Mouse (Mus musculus): Measurements from ENCODE around the gene Cnnm1. TPM values are rescaled to one million over a fixed set of nuclear protein-coding genes. Genes with fewer than 3 reads are reported as not detected.
"Not testable (repeated sequence)": the region's sequence is repeated elsewhere in the genome, so short reads cannot be mapped to it uniquely, and the experiment has no call there.

Gene Cnnm1
- polyA plus RNA-seq, 1 experiment from 2014 or later, result 0.34 TPM

GRCm38 (mm10) chr19:43498874-43499273 is 58.6 kb downstream of the Cnnm1 start:
- Histone ChIP-seq H3K9me3 (no peaks in the 10 kb centered on the region), H3K36me3 (peaks cover 52% of the 10 kb centered on the region), H3K27me3 (ENCODE audit: insufficient read depth, poor library complexity, severe bottlenecking) (peaks cover 15% of the 10 kb centered on the region), H3K4me1 (replicated peaks) (peaks cover 17% of the 10 kb centered on the region), H3K27ac (no peak overlapping the region), H3K4me3 (no peak overlapping the region)
- 88% methylated on average over 7 of the region's 7 CpGs for WGBS
- DNase-seq (ENCODE audit: low spot score), result no peak

- H3K27ac ChIP-seq, result no peak overlapping the region
- H3K27me3 ChIP-seq (ENCODE audit: insufficient read depth, poor library complexity, severe bottlenecking), result no peaks in the 10 kb centered on the region
- H3K4me1 ChIP-seq (replicated peaks), result no peaks in the 10 kb centered on the region
- no peak for DNase-seq (ENCODE audit: low spot score)
- WGBS, result 84% methylated on average over 11 of the region's 11 CpGs
- H3K36me3 ChIP-seq, result peaks cover 88% of the 10 kb centered on the region
- H3K4me3 ChIP-seq, result no peak overlapping the region
- no peaks in the 10 kb centered on the region for H3K9me3 ChIP-seq
Measured at GRCm38 (mm10) chr19:43502630-43503029, 62.4 kb downstream of the Cnnm1 start.

GRCm38 (mm10) chr19:43503593-43503992 is 63.4 kb downstream of the Cnnm1 start:
- 88% methylated on average over 9 of the region's 9 CpGs for WGBS
- DNase-seq (ENCODE audit: low spot score); H3K4me3 ChIP-seq: not testable (repeated sequence)

GRCm38 (mm10) chr19:43505441-43505840 is 65.2 kb downstream of the Cnnm1 start:
- Histone ChIP-seq H3K9me3 (no peaks in the 10 kb centered on the region), H3K27me3 (ENCODE audit: insufficient read depth, poor library complexity, severe bottlenecking) (no peaks in the 10 kb centered on the region), H3K36me3 (peaks cover 95% of the 10 kb centered on the region), H3K4me1 (replicated peaks) (no peaks in the 10 kb centered on the region), H3K4me3 (no peak overlapping the region), H3K27ac (no peak overlapping the region)
- 91% methylated on average over 12 of the region's 12 CpGs for WGBS
- no peak for DNase-seq (ENCODE audit: low spot score)

More at GRCm38 (mm10) chr19:43503593-43503992, 63.4 kb downstream of the Cnnm1 start:
- peaks cover 95% of the 10 kb centered on the region for H3K36me3 ChIP-seq
- H3K9me3 ChIP-seq; H3K27ac ChIP-seq; H3K4me1 ChIP-seq (replicated peaks); H3K27me3 ChIP-seq (ENCODE audit: insufficient read depth, poor library complexity, severe bottlenecking): not testable (repeated sequence)

GRCm38 (mm10) chr19:43510436-43511220 is 70.4 kb downstream of the Cnnm1 start:
- Histone ChIP-seq H3K36me3 (peaks cover 96% of the 10 kb centered on the region), H3K4me3 (no peak overlapping the region), H3K27me3 (ENCODE audit: insufficient read depth, poor library complexity, severe bottlenecking) (no peaks in the 10 kb centered on the region), H3K27ac (no peak overlapping the region), H3K9me3 (no peaks in the 10 kb centered on the region), H3K4me1 (replicated peaks) (no peaks in the 10 kb centered on the region)
- DNase-seq (ENCODE audit: low spot score), result no peak
- WGBS, result 91% methylated on average over 14 of the region's 14 CpGs

- no peaks in the 10 kb centered on the region for H3K4me1 ChIP-seq (replicated peaks)
- H3K4me3 ChIP-seq, result no peak overlapping the region
- peaks cover 87% of the 10 kb centered on the region for H3K36me3 ChIP-seq
- no peak overlapping the region for H3K27ac ChIP-seq
- no peaks in the 10 kb centered on the region for H3K27me3 ChIP-seq (ENCODE audit: insufficient read depth, poor library complexity, severe bottlenecking)
- no peak for DNase-seq (ENCODE audit: low spot score)
- H3K9me3 ChIP-seq, result no peaks in the 10 kb centered on the region
- WGBS, result 88% methylated on average over 22 of the region's 22 CpGs
Measured at GRCm38 (mm10) chr19:43511621-43512620, 71.7 kb downstream of the Cnnm1 start.

GRCm38 (mm10) chr19:43513874-43514273 is 73.6 kb downstream of the Cnnm1 start:
- H3K27ac ChIP-seq, result no peak overlapping the region
- no peaks in the 10 kb centered on the region for H3K9me3 ChIP-seq
- H3K4me3 ChIP-seq, result no peak overlapping the region
- WGBS, result 94% methylated on average over 8 of the region's 8 CpGs
- no peak for DNase-seq (ENCODE audit: low spot score)
- H3K27me3 ChIP-seq (ENCODE audit: insufficient read depth, poor library complexity, severe bottlenecking), result no peaks in the 10 kb centered on the region
- peaks cover 67% of the 10 kb centered on the region for H3K36me3 ChIP-seq
- no peaks in the 10 kb centered on the region for H3K4me1 ChIP-seq (replicated peaks)

GRCm38 (mm10) chr19:43515668-43516396 is 75.6 kb downstream of the Cnnm1 start:
- Histone ChIP-seq H3K27me3 (ENCODE audit: insufficient read depth, poor library complexity, severe bottlenecking) (no peaks in the 10 kb centered on the region), H3K36me3 (peaks cover 47% of the 10 kb centered on the region), H3K9me3 (no peaks in the 10 kb centered on the region), H3K27ac (no peak overlapping the region), H3K4me1 (replicated peaks) (peaks cover 10% of the 10 kb centered on the region), H3K4me3 (no peak overlapping the region)
- 94% methylated on average over 23 of the region's 23 CpGs for WGBS
- no peak for DNase-seq (ENCODE audit: low spot score)

GRCm38 (mm10) chr19:43516397-43517035 is 76.3 kb downstream of the Cnnm1 start:
- no peak overlapping the region for H3K27ac ChIP-seq
- no peak overlapping the region for H3K4me3 ChIP-seq
- no peak for DNase-seq (ENCODE audit: low spot score)
- 94% methylated on average over 14 of the region's 14 CpGs for WGBS
- H3K4me1 ChIP-seq (replicated peaks), result peaks cover 17% of the 10 kb centered on the region
- peaks cover 41% of the 10 kb centered on the region for H3K36me3 ChIP-seq
- H3K9me3 ChIP-seq, result no peaks in the 10 kb centered on the region
- H3K27me3 ChIP-seq (ENCODE audit: insufficient read depth, poor library complexity, severe bottlenecking), result no peaks in the 10 kb centered on the region

- Histone ChIP-seq H3K4me1 (replicated peaks) (peaks cover 25% of the 10 kb centered on the region), H3K27me3 (ENCODE audit: insufficient read depth, poor library complexity, severe bottlenecking) (no peaks in the 10 kb centered on the region), H3K27ac (no peak overlapping the region), H3K36me3 (peaks cover 33% of the 10 kb centered on the region), H3K4me3 (no peak overlapping the region), H3K9me3 (no peaks in the 10 kb centered on the region)
- no peak for DNase-seq (ENCODE audit: low spot score)
- WGBS, result 88% methylated on average over 6 of the region's 6 CpGs
Measured at GRCm38 (mm10) chr19:43517320-43517719, 77.1 kb downstream of the Cnnm1 start.

- Histone ChIP-seq H3K27me3 (ENCODE audit: insufficient read depth, poor library complexity, severe bottlenecking) (no peaks in the 10 kb centered on the region), H3K9me3 (no peaks in the 10 kb centered on the region), H3K4me1 (replicated peaks) (peaks cover 29% of the 10 kb centered on the region), H3K27ac (no peak overlapping the region), H3K36me3 (peaks cover 29% of the 10 kb centered on the region), H3K4me3 (no peak overlapping the region)
- DNase-seq (ENCODE audit: low spot score), result no peak
- 90% methylated on average over 7 of the region's 7 CpGs for WGBS
Measured at GRCm38 (mm10) chr19:43517808-43518207, 77.6 kb downstream of the Cnnm1 start.

- no peak for DNase-seq (ENCODE audit: low spot score)
- peaks cover 27% of the 10 kb centered on the region for H3K36me3 ChIP-seq
- H3K9me3 ChIP-seq, result no peaks in the 10 kb centered on the region
- H3K27me3 ChIP-seq (ENCODE audit: insufficient read depth, poor library complexity, severe bottlenecking), result no peaks in the 10 kb centered on the region
- H3K4me3 ChIP-seq, result no peak overlapping the region
- WGBS, result 86% methylated on average over 7 of the region's 7 CpGs
- peaks cover 33% of the 10 kb centered on the region for H3K4me1 ChIP-seq (replicated peaks)
- no peak overlapping the region for H3K27ac ChIP-seq
Measured at GRCm38 (mm10) chr19:43518261-43518660, 78.0 kb downstream of the Cnnm1 start.
